Mouse (Mus musculus): ENCODE measurements around the gene Rpl36a. TPM values are rescaled to one million over a fixed set of nuclear protein-coding genes. Genes with fewer than 3 reads are reported as not detected.

The Rpl36a gene
- polyA plus RNA-seq, 1 experiment from 2014 or later = 300 TPM

GRCm38 (mm10) chrX:134612285-134612959, 27.0 kb downstream of the Rpl36a start:
- Histone ChIP-seq H3K9ac (ENCODE audit: low read length) (peak overlapping the region; percentile 26), H3K9me3 (ENCODE audit: control insufficient read depth, low read length) (no peaks in the 10 kb centered on the region), H3K4me3 (ENCODE audit: low read depth, low read length) (peak overlapping the region; percentile 18; the same call in 1 of the 2 replicates), H3K27me3 (ENCODE audit: control insufficient read depth, insufficient read depth, low read length) (no peaks in the 10 kb centered on the region), H3K36me3 (ENCODE audit: control insufficient read depth, insufficient read depth, low read length) (no peaks in the 10 kb centered on the region), H3K27ac (ENCODE audit: low read depth, low read length) (peak overlapping the region; percentile 60; the same call in 1 of the 2 replicates), H3K4me1 (ENCODE audit: control insufficient read depth, insufficient read depth, low read length) (no peaks in the 10 kb centered on the region), H3K4me2 (ENCODE audit: low read depth) (peak overlapping the region; percentile 38)
- 26% methylated on average over 14 of the region's 15 CpGs for WGBS
- DNase-seq (ENCODE audit: low spot score) (peak; percentile 71), ATAC-seq (ENCODE audit: insufficient read depth, low FRiP score, low TSS enrichment) (peak; percentile 63)

DNA sequence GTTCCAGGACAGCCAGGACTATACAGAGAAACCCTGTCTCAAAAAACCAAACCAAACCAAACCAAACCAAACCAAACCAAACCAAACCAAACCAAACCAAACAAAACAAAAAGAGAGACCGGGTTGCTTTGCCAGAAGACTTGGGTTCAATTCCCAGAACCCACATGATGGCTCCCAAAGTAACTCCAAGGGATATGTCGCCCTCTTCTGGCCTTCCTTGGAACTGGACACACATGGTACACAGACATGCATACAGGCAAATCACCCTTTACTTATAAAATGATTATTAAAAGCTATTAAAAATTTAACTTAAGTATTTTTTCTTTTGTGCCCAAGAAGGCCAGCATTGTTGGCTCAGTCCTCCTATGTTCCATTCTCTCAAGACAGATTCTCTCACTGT, 28.9 kb downstream of the Rpl36a start:
- Histone ChIP-seq H3K27ac (ENCODE audit: low read depth, low read length) (no peak overlapping the region), H3K4me2 (ENCODE audit: low read depth) (no peak overlapping the region), H3K36me3 (ENCODE audit: control insufficient read depth, insufficient read depth, low read length) (no peaks in the 10 kb centered on the region), H3K27me3 (ENCODE audit: control insufficient read depth, insufficient read depth, low read length) (no peaks in the 10 kb centered on the region), H3K9me3 (ENCODE audit: control insufficient read depth, low read length) (no peaks in the 10 kb centered on the region), H3K4me3 (ENCODE audit: low read depth, low read length) (no peak overlapping the region), H3K4me1 (ENCODE audit: control insufficient read depth, insufficient read depth, low read length) (no peaks in the 10 kb centered on the region), H3K9ac (ENCODE audit: low read length) (no peak overlapping the region)
- 75% methylated on average over 2 of the region's 2 CpGs for WGBS
- DNase-seq (ENCODE audit: low spot score) (no peak), ATAC-seq (ENCODE audit: insufficient read depth, low FRiP score, low TSS enrichment) (no peak)

DNA sequence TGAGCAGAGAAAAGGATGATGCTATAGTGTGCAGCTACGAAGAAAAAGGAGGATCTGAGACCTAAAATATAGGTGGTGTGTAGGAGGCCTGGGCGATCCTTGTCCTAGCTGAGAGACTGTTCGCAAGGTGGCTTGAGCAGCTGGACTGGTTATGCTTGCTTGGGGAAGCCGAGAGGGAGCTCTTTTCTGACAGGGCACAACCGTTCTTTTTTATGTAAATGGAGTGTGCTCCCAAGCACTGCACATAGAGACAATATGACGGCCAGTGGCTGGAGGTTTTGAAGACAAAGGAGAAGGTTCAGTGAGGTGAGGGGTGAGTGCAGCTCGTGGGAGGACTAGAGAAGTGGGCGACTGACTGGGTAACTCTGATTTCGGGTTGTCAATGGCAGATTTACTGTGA, 34.2 kb downstream of the Rpl36a start:
- Histone ChIP-seq H3K4me1 (ENCODE audit: control insufficient read depth, insufficient read depth, low read length) (no peaks in the 10 kb centered on the region), H3K4me2 (ENCODE audit: low read depth) (no peak overlapping the region), H3K27ac (ENCODE audit: low read depth, low read length) (no peak overlapping the region), H3K9ac (ENCODE audit: low read length) (no peak overlapping the region), H3K36me3 (ENCODE audit: control insufficient read depth, insufficient read depth, low read length) (no peaks in the 10 kb centered on the region), H3K9me3 (ENCODE audit: control insufficient read depth, low read length) (no peaks in the 10 kb centered on the region), H3K4me3 (ENCODE audit: low read depth, low read length) (no peak overlapping the region), H3K27me3 (ENCODE audit: control insufficient read depth, insufficient read depth, low read length) (no peaks in the 10 kb centered on the region)
- no peak for ATAC-seq (ENCODE audit: insufficient read depth, low FRiP score, low TSS enrichment)
- 46% methylated on average over 9 of the region's 9 CpGs for WGBS
- peak; percentile 21 for DNase-seq (ENCODE audit: low spot score)

- Histone ChIP-seq H3K9me3 (ENCODE audit: control insufficient read depth, low read length) (no peaks in the 10 kb centered on the region), H3K9ac (ENCODE audit: low read length) (no peak overlapping the region; the same call in 1 of the 2 replicates), H3K4me2 (ENCODE audit: low read depth) (no peak overlapping the region), H3K27ac (ENCODE audit: low read depth, low read length) (no peak overlapping the region), H3K36me3 (ENCODE audit: control insufficient read depth, insufficient read depth, low read length) (no peaks in the 10 kb centered on the region), H3K4me3 (ENCODE audit: low read depth, low read length) (no peak overlapping the region), H3K4me1 (ENCODE audit: control insufficient read depth, insufficient read depth, low read length) (no peaks in the 10 kb centered on the region), H3K27me3 (ENCODE audit: control insufficient read depth, insufficient read depth, low read length) (no peaks in the 10 kb centered on the region)
- DNase-seq (ENCODE audit: low spot score) (no peak), ATAC-seq (ENCODE audit: insufficient read depth, low FRiP score, low TSS enrichment) (peak; percentile 60; the same call in 1 of the 2 replicates)
- WGBS = 50% methylated on average over 8 of the region's 8 CpGs
These were observed 34.9 kb downstream of the Rpl36a start for GRCm38 (mm10) chrX:134620254-134620865.

GRCm38 (mm10) chrX:134621685-134622084, 36.2 kb downstream of the Rpl36a start:
- no peaks in the 10 kb centered on the region for H3K27me3 ChIP-seq (ENCODE audit: control insufficient read depth, insufficient read depth, low read length)
- H3K36me3 ChIP-seq (ENCODE audit: control insufficient read depth, insufficient read depth, low read length) = no peaks in the 10 kb centered on the region
- H3K4me1 ChIP-seq (ENCODE audit: control insufficient read depth, insufficient read depth, low read length) = no peaks in the 10 kb centered on the region
- no peak overlapping the region for H3K9ac ChIP-seq (ENCODE audit: low read length)
- ATAC-seq (ENCODE audit: insufficient read depth, low FRiP score, low TSS enrichment) (no peak), DNase-seq (ENCODE audit: low spot score) (no peak)
- no peak overlapping the region for H3K27ac ChIP-seq (ENCODE audit: low read depth, low read length)
- no peak overlapping the region for H3K4me2 ChIP-seq (ENCODE audit: low read depth)
- H3K9me3 ChIP-seq (ENCODE audit: control insufficient read depth, low read length) = no peaks in the 10 kb centered on the region
- H3K4me3 ChIP-seq (ENCODE audit: low read depth, low read length) = no peak overlapping the region
- 86% methylated on average over 3 of the region's 3 CpGs for WGBS

DNA sequence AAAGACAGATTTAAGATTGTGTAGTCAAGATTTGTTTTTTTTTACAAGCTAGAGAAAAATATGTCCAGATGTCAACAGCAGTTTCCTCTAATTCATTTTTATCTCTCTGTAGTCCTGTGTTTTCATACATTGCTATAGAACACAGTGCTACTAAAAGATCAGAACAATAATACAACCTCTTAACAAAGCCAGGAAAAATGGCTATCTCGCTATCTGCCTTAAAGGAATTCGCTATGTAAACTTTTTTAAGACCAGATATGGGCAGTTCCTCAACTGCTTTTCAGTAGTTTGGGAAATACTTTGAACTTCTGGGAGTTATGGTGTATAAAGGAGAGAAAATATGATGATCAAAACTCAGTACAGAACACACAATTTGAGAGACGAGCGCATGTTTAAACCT, 37.9 kb downstream of the Rpl36a start:
- Histone ChIP-seq H3K9me3 (ENCODE audit: control insufficient read depth, low read length) (no peaks in the 10 kb centered on the region), H3K27ac (ENCODE audit: low read depth, low read length) (no peak overlapping the region), H3K9ac (ENCODE audit: low read length) (no peak overlapping the region), H3K36me3 (ENCODE audit: control insufficient read depth, insufficient read depth, low read length) (no peaks in the 10 kb centered on the region), H3K4me1 (ENCODE audit: control insufficient read depth, insufficient read depth, low read length) (no peaks in the 10 kb centered on the region), H3K4me2 (ENCODE audit: low read depth) (no peak overlapping the region), H3K4me3 (ENCODE audit: low read depth, low read length) (no peak overlapping the region), H3K27me3 (ENCODE audit: control insufficient read depth, insufficient read depth, low read length) (no peaks in the 10 kb centered on the region)
- no peak for ATAC-seq (ENCODE audit: insufficient read depth, low FRiP score, low TSS enrichment)
- no peak for DNase-seq (ENCODE audit: low spot score)
- WGBS = 88% methylated on average over 4 of the region's 4 CpGs

- H3K4me2 ChIP-seq (ENCODE audit: low read depth) = no peak overlapping the region
- WGBS = 79% methylated on average over 2 of the region's 2 CpGs
- no peak for ATAC-seq (ENCODE audit: insufficient read depth, low FRiP score, low TSS enrichment)
- no peaks in the 10 kb centered on the region for H3K9me3 ChIP-seq (ENCODE audit: control insufficient read depth, low read length)
- DNase-seq (ENCODE audit: low spot score) = no peak
- no peaks in the 10 kb centered on the region for H3K4me1 ChIP-seq (ENCODE audit: control insufficient read depth, insufficient read depth, low read length)
- no peaks in the 10 kb centered on the region for H3K36me3 ChIP-seq (ENCODE audit: control insufficient read depth, insufficient read depth, low read length)
- H3K27ac ChIP-seq (ENCODE audit: low read depth, low read length) = no peak overlapping the region
- no peaks in the 10 kb centered on the region for H3K27me3 ChIP-seq (ENCODE audit: control insufficient read depth, insufficient read depth, low read length)
- H3K4me3 ChIP-seq (ENCODE audit: low read depth, low read length) = no peak overlapping the region
- no peak overlapping the region for H3K9ac ChIP-seq (ENCODE audit: low read length)
These were observed 42.7 kb downstream of the Rpl36a start for GRCm38 (mm10) chrX:134628200-134628599.

DNA sequence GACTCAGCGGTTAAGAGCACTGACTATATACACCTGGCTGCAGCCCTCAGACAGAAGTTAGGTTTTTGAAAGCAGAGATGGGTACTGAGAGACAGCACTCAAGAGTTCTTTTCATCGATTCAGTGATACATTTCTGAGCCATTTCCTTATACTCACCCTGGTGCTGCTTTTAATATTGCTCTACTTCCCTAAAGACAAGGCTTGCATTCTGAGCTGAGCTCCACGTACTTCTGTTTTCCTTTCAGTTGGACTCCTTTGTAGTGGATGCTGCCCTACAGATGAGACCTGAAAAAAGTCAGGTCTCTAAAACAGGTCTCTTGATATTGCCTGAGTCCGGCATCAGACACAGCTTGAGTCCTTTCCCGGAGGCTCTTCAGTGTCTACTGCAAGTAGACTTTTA, 47.3 kb downstream of the Rpl36a start:
- H3K4me3 ChIP-seq (ENCODE audit: low read depth, low read length) = no peak overlapping the region
- no peak for DNase-seq (ENCODE audit: low spot score)
- no peaks in the 10 kb centered on the region for H3K36me3 ChIP-seq (ENCODE audit: control insufficient read depth, insufficient read depth, low read length)
- no peak overlapping the region for H3K27ac ChIP-seq (ENCODE audit: low read depth, low read length)
- ATAC-seq (ENCODE audit: insufficient read depth, low FRiP score, low TSS enrichment) = no peak
- H3K27me3 ChIP-seq (ENCODE audit: control insufficient read depth, insufficient read depth, low read length) = no peaks in the 10 kb centered on the region
- no peak overlapping the region for H3K4me2 ChIP-seq (ENCODE audit: low read depth)
- no peaks in the 10 kb centered on the region for H3K4me1 ChIP-seq (ENCODE audit: control insufficient read depth, insufficient read depth, low read length)
- H3K9ac ChIP-seq (ENCODE audit: low read length) = no peak overlapping the region
- no peaks in the 10 kb centered on the region for H3K9me3 ChIP-seq (ENCODE audit: control insufficient read depth, low read length)
- WGBS = 88% methylated on average over 5 of the region's 5 CpGs

GRCm38 (mm10) chrX:134635111-134635510, 49.7 kb downstream of the Rpl36a start:
- H3K27ac ChIP-seq (ENCODE audit: low read depth, low read length) = no peak overlapping the region
- H3K4me1 ChIP-seq (ENCODE audit: control insufficient read depth, insufficient read depth, low read length) = no peaks in the 10 kb centered on the region
- H3K9ac ChIP-seq (ENCODE audit: low read length) = no peak overlapping the region
- no peak overlapping the region for H3K4me2 ChIP-seq (ENCODE audit: low read depth)
- no peaks in the 10 kb centered on the region for H3K36me3 ChIP-seq (ENCODE audit: control insufficient read depth, insufficient read depth, low read length)
- WGBS = 46% methylated on average over 3 of the region's 3 CpGs
- no peaks in the 10 kb centered on the region for H3K9me3 ChIP-seq (ENCODE audit: control insufficient read depth, low read length)
- no peaks in the 10 kb centered on the region for H3K27me3 ChIP-seq (ENCODE audit: control insufficient read depth, insufficient read depth, low read length)
- DNase-seq (ENCODE audit: low spot score) = no peak
- H3K4me3 ChIP-seq (ENCODE audit: low read depth, low read length) = no peak overlapping the region
- no peak for ATAC-seq (ENCODE audit: insufficient read depth, low FRiP score, low TSS enrichment)

All from neural tube, embryonic 11.5 days (tissue).